Mouse (Mus musculus) fat pad, adult 2 months (tissue): ENCODE results near the gene Vps25.

Experiments
- DNase-seq: peaks from one replicate; pipeline ENCODE4 v3.0.0-alpha.2; 2011; ENCODE audit warnings: low read depth, low spot score; ENCODE audit errors: extremely low read depth

The Vps25 gene

GRCm38 (mm10) chr11:101238071-101238647 lies 15.3 kb upstream of the Vps25 start:
- no peak for DNase-seq

DNA sequence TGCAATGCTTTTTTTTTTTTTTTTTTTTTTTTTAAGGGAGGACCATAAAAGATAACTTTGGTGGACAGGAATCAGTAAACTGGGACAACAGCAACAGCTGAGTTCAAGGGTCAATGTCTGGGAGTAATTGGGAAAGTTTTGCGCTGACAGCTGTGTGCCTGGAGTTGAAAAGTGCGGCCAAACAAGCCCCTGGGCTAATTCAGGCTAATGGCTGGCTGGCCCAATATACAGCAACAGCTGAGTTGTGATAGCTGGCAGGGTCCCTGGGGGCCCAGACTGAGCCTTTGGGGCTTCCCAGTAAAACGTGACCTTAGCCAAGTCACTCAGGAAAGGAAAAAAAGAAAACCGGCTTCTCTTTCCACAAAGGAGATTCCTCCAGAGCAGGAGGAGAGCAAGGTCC lies 8.4 kb upstream of the Vps25 start:
- no peak for DNase-seq

GRCm38 (mm10) chr11:101245855-101246701 lies 7.4 kb upstream of the Vps25 start, which contains the start of gene Ramp2:
Ramp2 (plus strand) TSS chr11:101246028.
- DNase-seq = no peak

GRCm38 (mm10) chr11:101246702-101247012 lies 6.8 kb upstream of the Vps25 start:
- no peak for DNase-seq

- DNase-seq = no peak
These were observed 5.9 kb upstream of the Vps25 start for GRCm38 (mm10) chr11:101247521-101248030.

DNA sequence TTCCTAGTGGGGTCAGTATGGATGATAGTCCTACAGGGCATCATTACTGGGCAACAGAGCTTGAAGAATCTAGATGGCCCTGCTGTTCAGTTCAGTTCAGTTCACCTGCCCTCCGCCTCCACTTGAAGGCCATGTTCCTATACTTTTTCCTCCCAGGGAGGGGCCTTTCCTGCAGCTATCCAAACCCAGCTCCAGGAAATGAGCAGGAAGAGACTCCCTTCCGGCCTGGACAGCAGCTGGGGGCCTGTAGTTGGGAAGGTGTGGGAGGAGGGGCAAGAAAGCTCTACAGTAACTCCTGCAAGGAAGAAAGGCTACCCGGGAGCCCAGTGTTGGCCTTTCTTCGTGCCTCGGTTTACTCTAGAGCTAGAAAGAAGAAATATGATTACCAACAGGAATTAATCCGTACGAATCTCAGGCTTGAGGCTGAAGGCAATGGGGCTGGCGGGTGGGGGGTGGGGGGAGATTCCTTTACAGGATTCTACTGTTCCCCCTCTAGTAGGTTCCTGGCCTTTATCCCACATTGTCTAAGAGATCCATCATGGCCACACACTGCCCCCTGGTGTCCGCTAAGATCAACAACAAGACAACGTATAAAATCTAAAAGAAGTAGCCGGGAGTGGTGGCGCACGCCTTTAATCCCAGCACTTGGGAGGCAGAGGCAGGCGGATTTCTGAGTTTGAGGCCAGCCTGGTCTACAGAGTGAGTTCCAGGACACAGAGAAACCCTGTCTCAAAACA lies 5.1 kb upstream of the Vps25 start:
- DNase-seq = no peak

DNA sequence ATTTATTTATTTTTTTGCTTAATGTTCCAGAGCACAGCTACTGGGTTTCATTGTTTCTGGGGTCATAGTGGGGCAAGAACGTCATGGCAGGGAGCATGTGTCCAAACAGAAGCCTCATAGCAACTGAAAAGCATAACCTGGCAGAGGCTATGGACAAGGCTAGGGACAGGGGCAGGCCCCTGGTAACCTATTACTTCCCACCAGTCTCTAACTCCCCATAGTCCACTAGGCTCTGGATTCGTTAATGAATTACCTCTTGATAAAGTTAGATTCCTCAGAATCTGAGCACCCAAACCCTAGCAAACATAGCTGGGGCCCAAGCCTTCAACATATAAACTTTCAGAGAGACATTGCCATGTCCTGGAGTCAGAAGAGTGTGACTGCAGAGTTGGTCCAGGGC lies 2.5 kb upstream of the Vps25 start:
- no peak for DNase-seq

GRCm38 (mm10) chr11:101252941-101253340 lies 566 bp upstream of the Vps25 start:
- no peak for DNase-seq

- no peak for DNase-seq
These were observed 2.6 kb downstream of the Vps25 start for GRCm38 (mm10) chr11:101255826-101256775.

DNA sequence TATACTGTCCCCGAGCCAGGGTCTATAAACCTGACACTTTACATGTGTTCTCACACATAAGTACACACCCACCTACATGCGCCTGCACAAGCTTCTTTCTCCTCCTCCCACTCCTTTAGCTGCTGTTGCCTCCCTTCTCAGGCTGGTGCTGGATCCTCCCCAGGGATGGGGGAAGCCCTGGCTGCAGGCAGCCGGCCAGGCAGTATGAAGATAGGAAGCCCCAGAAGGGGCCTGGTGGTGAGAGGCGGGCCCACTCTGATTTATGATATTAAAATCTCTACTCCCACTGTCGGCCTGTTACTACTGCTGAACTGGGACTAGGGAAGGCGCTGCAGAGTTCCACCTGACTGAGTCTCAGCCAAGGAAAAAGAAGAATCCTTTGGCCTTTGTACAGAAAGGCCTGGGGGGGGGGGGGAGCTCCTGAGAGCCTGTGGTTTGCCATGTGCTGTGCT lies 5.8 kb downstream of the Vps25 start:
- no peak for DNase-seq

GRCm38 (mm10) chr11:101259948-101260825 lies 6.7 kb downstream of the Vps25 start, which contains the start of gene Wnk4:
Wnk4 (plus strand) TSS chr11:101260567.
- DNase-seq = no peak

DNA sequence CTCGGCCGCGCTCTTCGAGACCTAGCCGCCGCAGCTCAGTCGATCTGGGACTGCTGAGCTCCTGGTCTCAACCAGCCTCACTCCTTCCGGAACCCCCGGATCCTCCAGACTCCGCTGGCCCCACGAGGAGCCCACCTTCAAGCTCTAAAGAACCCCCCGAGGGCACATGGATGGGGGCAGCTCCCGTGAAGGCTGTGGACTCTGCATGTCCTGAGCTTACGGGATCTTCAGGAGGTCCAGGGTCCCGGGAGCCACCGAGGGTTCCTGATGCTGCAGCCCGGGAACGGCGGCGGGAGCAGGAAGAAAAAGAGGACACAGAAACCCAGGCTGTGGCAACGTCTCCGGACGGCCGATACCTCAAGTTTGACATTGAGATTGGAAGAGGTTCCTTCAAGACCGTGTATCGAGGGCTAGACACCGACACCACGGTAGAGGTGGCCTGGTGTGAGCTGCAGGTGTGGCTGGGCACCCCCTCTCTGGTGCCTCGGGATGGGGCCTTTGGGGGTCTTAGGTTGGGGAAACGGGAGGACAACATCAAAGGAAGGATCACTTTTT lies 7.4 kb downstream of the Vps25 start:
- no peak for DNase-seq

DNA sequence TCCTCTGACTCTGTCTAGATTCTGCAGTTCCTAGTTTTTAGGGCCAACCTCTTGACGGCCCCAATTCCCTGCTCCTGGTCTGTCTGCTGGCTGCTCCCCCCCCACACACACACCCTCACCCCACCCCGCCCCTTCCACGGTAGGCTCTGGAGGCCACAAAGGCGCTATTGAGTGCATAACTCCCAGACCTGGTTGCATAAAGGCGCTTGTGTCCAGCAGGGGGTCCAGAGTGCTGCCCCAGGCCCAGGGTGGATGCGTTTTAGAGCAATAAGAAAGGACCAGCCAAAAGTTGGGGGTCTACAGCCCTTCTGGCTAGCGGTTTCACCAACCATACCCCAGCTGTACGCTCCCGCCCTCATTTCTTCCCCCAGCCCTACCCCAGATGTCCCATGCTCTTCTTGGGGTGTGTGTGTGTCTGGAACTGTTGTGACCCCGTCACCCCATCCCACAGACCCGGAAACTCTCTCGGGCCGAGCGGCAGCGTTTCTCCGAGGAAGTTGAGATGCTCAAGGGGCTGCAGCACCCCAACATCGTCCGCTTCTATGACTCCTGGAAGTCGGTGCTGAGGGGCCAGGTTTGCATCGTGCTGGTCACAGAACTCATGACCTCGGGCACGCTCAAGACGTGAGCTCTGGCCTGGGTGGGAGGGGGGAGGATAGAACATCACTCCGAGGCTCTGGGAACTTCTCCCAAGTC lies 8.9 kb downstream of the Vps25 start:
- DNase-seq = no peak

- DNase-seq = no peak
These were observed 9.9 kb downstream of the Vps25 start for GRCm38 (mm10) chr11:101263138-101263988.

DNA sequence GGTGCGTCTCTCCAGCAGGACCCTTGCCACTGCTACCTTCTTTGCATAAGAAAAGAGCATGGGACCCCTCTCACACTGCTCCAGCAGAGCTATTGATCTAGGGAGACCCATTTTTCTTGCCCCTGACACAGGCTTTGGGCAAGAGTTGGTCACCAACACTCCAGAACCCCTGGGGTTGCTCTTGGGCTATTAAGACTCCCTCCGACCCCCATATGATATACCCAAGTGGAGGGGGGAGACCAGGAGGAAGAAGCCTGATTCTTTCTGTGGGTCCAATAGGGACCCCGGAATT lies 10.4 kb downstream of the Vps25 start:
- DNase-seq = no peak

GRCm38 (mm10) chr11:101264954-101265471 lies 11.5 kb downstream of the Vps25 start:
- DNase-seq = no peak

DNA sequence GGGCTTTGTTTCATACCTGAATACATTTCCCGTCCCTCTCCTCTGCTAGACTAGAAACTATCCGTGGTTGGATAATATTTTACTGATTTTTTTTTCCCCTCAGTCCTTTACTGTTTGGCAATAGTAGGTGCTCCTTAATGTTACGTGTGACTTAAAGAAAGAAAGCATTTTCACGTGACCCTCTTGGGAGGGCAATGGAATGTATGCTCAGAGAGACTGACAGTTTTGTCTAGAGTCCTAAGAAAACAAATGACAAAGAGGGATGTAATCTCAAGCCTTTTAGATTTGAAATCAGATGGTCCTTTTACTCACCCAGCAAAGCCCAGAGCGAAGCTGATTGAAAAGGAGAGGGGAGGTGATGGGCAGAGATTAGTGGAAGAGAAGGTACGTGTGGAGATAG lies 12.4 kb downstream of the Vps25 start:
- no peak for DNase-seq
